Mouse (Mus musculus): ENCODE data around the gene Sema3g.

DNA sequence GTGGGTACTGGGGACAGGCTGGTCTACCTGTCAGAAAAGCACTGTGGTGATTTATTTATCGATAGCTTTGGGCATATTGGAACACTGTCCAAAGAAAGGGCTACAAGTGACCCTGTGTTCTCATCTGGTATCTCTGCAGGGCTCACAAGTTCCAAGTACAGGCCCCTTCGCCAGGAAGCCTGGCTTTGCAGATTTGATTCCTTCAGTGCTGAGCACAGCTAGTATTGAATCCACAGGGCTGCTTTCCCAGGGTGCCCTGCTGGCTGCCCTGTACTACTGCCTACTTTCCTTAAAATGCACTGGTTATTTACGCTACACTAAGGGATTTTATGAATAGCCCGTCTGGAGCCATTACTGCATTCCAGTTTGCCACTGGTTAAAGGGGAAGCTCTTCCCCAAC, 36.1 kb upstream of the Sema3g start:
- TF ChIP-seq EP300 (IDR thresholded peaks at IDR 0.05; ENCODE audit: low read depth), result no peak
- no peak for TF ChIP-seq CTCF (IDR thresholded peaks at IDR 0.05; ENCODE audit: low read depth)

Measured in liver, embryonic 14.5 days (tissue).